Mouse (Mus musculus) erythroblast, embryonic 14.5 days (primary cell): ENCODE measurements around the gene Hlcs. TPM values are rescaled to one million over a fixed set of nuclear protein-coding genes. Genes with fewer than 3 reads are reported as not detected.

Experiments
- H3K27me3 ChIP-seq: 2 replicates; pipeline ENCODE4 v1.6.1; 2012; ENCODE audit warnings: inconsistent platforms; ENCODE audit not compliant: control insufficient read depth
- H3K36me3 ChIP-seq: 2 replicates; pipeline ENCODE4 v1.6.1; 2012; ENCODE audit warnings: mild to moderate bottlenecking, inconsistent platforms; ENCODE audit not compliant: control insufficient read depth
- H3K4me1 ChIP-seq: 2 replicates; pipeline ENCODE4 v1.6.1; 2012; ENCODE audit warnings: inconsistent platforms; ENCODE audit not compliant: control insufficient read depth
- H3K4me3 ChIP-seq: replicated peaks from 2 replicates; pipeline ENCODE3; 2012; ENCODE audit warnings: moderate library complexity, mild to moderate bottlenecking, inconsistent platforms
- H3K9me3 ChIP-seq: 2 replicates; pipeline ENCODE4 v1.6.1; 2012; ENCODE audit warnings: low read length, inconsistent platforms, mixed read lengths; ENCODE audit not compliant: control insufficient read depth
- GATA1 ChIP-seq: IDR thresholded peaks from 2 replicates; pipeline ENCODE4 v1.6.1; 2012; ENCODE audit warnings: low read length, inconsistent platforms, mixed read lengths
- TAL1 ChIP-seq: IDR thresholded peaks from 3 replicates; pipeline ENCODE4 v1.6.1; 2012; ENCODE audit warnings: low read length, inconsistent platforms, mixed read lengths
- polyA plus RNA-seq: library from polyadenylated mRNA; stranded (reverse); fragments of >175 nt; gene quantifications from 2 replicates; pipeline ENCODE4 v1.2.3, GENCODE M21; 2012

Hlcs gene
- polyA plus RNA-seq, 1 experiment = 0.06 TPM

- H3K4me3 ChIP-seq = no peak overlapping the region
- TF ChIP-seq TAL1 = no peak
- no peak for TF ChIP-seq GATA1
- no peaks in the 10 kb centered on the region for H3K27me3 ChIP-seq
- peaks cover 6% of the 10 kb centered on the region for H3K9me3 ChIP-seq
- peaks cover 1% of the 10 kb centered on the region for H3K36me3 ChIP-seq
- peaks cover 17% of the 10 kb centered on the region for H3K4me1 ChIP-seq
Observed at GRCm38 (mm10) chr16:94241126-94241525, 72.2 kb downstream of the Hlcs start.

DNA sequence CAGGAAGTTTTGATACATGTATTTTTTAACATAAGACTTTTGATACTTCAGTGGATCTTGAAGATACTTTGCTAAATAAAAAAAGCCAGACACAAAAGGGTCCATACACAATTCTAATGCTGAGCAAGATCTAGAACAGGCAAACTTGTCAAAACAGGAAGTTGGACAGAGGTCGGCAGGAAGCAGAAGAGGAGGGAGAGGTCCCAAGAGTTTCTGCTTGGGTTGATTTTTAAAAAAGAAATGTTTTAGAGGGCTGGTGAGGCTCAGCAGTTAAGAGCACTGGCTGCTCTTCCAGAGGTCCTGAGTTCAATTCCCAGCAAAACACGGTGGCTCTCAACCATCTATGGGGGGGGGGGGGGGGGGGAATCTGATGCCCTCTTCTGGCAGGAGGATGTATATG, 73.2 kb downstream of the Hlcs start:
- no peaks in the 10 kb centered on the region for H3K27me3 ChIP-seq
- H3K4me3 ChIP-seq = no peak overlapping the region
- H3K9me3 ChIP-seq = peaks cover 14% of the 10 kb centered on the region
- peaks cover 26% of the 10 kb centered on the region for H3K4me1 ChIP-seq
- peaks cover 5% of the 10 kb centered on the region for H3K36me3 ChIP-seq
- TF ChIP-seq GATA1 = no peak
- TF ChIP-seq TAL1 = no peak

DNA sequence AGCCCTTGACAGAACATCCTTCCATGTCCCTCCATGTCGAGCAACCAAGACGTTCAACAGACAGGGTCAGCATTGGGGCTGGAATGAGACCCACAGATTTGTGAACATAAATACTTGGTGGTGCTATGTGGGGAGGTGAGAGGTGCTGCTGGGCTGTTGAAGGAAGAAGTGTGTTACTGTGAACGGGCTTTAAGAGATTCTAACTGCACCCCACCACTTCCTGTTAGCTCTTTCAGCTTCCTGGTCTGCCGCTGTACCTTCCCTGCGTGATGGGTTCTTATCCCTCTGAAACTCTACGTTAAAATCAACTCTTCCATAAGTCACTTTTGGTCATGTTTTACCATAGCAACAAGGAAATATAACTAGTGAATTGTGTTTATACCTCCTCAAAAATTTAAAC, 73.8 kb downstream of the Hlcs start:
- no peak overlapping the region for H3K4me3 ChIP-seq
- peaks cover 31% of the 10 kb centered on the region for H3K4me1 ChIP-seq
- H3K9me3 ChIP-seq = peaks cover 14% of the 10 kb centered on the region
- no peak for TF ChIP-seq GATA1
- no peak for TF ChIP-seq TAL1
- H3K36me3 ChIP-seq = peaks cover 5% of the 10 kb centered on the region
- no peaks in the 10 kb centered on the region for H3K27me3 ChIP-seq

DNA sequence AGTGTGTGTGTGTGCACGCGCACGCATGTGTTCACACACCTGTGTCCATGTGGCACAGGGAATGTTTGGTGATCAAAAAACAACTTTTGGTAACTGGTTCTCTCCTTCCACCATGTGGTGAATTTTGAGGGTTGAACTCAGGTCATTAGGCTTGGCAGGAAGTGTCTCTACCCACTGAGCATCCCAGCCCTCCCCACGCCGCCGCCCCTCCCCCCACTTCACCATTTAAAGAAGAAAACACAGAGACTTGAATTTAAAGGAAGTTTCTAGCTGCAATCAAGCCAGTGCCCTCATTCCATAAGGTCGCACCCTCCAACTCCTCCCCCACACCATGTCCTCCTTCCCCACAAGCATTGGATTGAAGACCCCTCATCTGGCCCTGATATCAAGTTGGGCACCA, 74.2 kb downstream of the Hlcs start:
- Histone ChIP-seq H3K4me3 (no peak overlapping the region), H3K27me3 (no peaks in the 10 kb centered on the region), H3K9me3 (peaks cover 14% of the 10 kb centered on the region), H3K4me1 (peaks cover 35% of the 10 kb centered on the region), H3K36me3 (peaks cover 5% of the 10 kb centered on the region)
- TF ChIP-seq TAL1 (no peak), GATA1 (no peak)

DNA sequence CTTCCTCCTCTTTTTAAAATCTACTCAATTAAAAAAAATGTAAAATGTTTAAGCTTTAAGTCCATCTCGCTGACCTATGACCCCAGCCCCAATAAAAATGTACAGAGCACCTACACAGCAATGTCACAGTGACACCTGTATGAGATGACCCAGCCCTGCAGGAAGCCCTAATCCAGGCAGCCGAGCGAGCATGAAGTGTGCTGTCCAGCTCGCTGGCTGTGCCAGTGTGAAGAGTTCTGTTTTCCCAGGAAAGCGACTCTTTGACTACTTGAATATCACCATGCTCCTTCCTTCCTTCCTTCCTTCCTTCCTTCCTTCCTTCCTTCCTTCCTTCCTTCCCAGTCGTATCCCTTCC, 76.3 kb downstream of the Hlcs start:
- no peak for TF ChIP-seq GATA1
- TF ChIP-seq TAL1 = no peak
- H3K4me3 ChIP-seq = no peak overlapping the region
- H3K4me1 ChIP-seq = peaks cover 39% of the 10 kb centered on the region
- H3K9me3 ChIP-seq = peaks cover 14% of the 10 kb centered on the region
- H3K27me3 ChIP-seq = no peaks in the 10 kb centered on the region
- peaks cover 5% of the 10 kb centered on the region for H3K36me3 ChIP-seq

DNA sequence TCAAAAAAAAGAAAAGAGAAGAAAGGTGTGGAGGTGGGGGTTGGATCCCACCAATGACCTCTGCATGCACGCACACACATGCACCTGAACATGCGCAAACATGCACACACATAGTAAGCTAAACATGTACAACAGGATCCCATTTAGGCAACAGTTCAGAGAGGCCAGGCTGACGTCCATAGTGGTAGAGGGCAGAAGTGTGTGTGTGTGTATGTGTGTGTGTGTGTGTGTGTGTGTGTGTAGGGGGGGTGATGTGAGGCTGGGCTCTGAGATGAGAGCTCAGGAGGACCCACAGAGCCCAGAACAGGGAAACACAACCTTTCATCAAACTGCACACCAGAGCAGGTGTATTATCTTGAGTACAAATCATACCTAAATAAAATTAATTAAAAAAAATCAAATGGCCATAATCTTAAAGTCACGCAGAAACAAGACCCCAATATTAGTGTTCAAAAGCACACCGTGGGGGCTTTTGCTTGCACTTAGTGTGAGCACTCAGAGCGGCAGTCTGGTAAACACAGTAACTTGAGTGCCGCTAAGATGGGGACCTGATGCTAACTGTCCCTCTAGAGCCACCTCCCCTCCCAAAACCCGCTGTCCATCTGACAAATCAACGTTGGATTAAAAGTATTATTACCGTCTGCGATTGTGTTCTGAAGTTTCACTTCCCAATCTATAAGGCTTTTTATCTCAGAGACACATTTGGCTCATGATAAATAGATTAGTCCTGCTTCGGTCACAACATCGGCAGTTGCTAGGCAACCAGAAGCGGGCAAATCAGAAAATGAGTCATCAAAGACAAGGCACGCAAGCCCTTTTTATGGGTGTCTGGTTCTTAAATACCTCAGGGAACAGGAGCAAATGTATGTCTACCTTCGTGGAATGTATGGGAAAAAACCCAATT, 76.9 kb downstream of the Hlcs start:
- H3K4me3 ChIP-seq = no peak overlapping the region
- no peaks in the 10 kb centered on the region for H3K27me3 ChIP-seq
- H3K36me3 ChIP-seq = peaks cover 5% of the 10 kb centered on the region
- peaks cover 14% of the 10 kb centered on the region for H3K9me3 ChIP-seq
- TF ChIP-seq TAL1 (no peak), GATA1 (no peak)
- peaks cover 39% of the 10 kb centered on the region for H3K4me1 ChIP-seq

GRCm38 (mm10) chr16:94235718-94236117, 77.7 kb downstream of the Hlcs start:
- Histone ChIP-seq H3K9me3 (peaks cover 14% of the 10 kb centered on the region), H3K36me3 (peaks cover 5% of the 10 kb centered on the region), H3K4me1 (peaks cover 39% of the 10 kb centered on the region), H3K4me3 (no peak overlapping the region), H3K27me3 (no peaks in the 10 kb centered on the region)
- TF ChIP-seq GATA1 = no peak

- Histone ChIP-seq H3K9me3 (peaks cover 14% of the 10 kb centered on the region), H3K36me3 (peaks cover 5% of the 10 kb centered on the region), H3K4me3 (no peak overlapping the region), H3K4me1 (peaks cover 39% of the 10 kb centered on the region), H3K27me3 (no peaks in the 10 kb centered on the region)
- TF ChIP-seq GATA1 = no peak
- TF ChIP-seq TAL1 = no peak
Observed at GRCm38 (mm10) chr16:94234202-94234601, 79.2 kb downstream of the Hlcs start.

- TF ChIP-seq GATA1 = no peak
- TF ChIP-seq TAL1 = no peak
- H3K9me3 ChIP-seq = peaks cover 8% of the 10 kb centered on the region
- no peaks in the 10 kb centered on the region for H3K27me3 ChIP-seq
Observed at GRCm38 (mm10) chr16:94230909-94231575, 82.3 kb downstream of the Hlcs start.

More at GRCm38 (mm10) chr16:94230909-94231575, 82.3 kb downstream of the Hlcs start:
- peaks cover 22% of the 10 kb centered on the region for H3K4me1 ChIP-seq
- no peak overlapping the region for H3K4me3 ChIP-seq
- H3K36me3 ChIP-seq = peaks cover 2% of the 10 kb centered on the region
